Mouse (Mus musculus) layer of hippocampus, adult 8-10 months (tissue): Measurements from ENCODE around the gene Tm7sf2. TPM values are rescaled to one million over a fixed set of nuclear protein-coding genes. Genes with fewer than 3 reads are reported as not detected.
A peak's percentile ranks its signal among the peaks of the same experiment; 100 is the strongest.

Experiments used
- DNase-seq, 2 experiments: peaks; one replicate each; pipeline ENCODE4 v3.0.0; 2022; ENCODE audit warnings: low spot score in 2 of 2
- total RNA-seq, 4 experiments: library from RNA; stranded (reverse); gene quantifications; 2 replicates each; pipeline ENCODE4 v1.2.4; 2022

The Tm7sf2 gene
- 10 to 100 TPM; 21.7 to 30.5 (median 26.6) TPM for total RNA-seq

DNA sequence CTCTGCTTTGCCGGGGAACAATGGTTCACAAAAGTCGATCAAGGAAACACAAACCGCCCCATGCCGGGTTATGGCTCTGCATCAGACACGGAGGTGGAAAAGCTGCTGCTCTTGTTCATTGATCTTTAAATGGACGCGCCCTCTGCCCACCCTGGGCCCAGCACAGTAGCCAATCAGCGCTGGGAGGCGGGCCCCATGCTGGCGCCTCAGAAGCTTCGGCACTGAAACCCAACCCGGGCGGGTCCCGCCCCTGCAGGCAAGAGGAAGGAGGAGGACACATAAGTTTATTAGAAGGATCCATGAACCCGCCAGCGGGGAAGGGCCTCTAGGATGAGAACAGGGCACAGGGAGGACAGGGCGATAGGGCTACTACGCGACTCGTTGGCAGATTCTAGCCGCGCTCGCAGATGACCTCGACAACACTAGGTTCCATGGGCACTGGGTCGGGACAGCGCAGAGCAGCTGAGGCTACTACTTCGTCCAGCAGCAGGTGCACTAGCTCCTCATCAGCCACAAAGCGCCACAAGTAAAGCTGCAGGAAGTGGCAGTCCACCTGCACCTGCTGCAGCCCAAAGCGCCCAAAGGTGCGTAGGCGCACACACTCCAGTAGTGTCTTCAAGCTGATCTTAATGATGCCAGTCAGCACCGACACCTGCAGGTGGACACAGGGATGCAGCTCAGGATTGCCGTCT lies at the start of gene Tm7sf2:
Gene Tm7sf2 (minus strand): TSS at position 650 of the 692 bp plus-strand sequence.
- DNase-seq = peak; percentile 80 to 85

DNA sequence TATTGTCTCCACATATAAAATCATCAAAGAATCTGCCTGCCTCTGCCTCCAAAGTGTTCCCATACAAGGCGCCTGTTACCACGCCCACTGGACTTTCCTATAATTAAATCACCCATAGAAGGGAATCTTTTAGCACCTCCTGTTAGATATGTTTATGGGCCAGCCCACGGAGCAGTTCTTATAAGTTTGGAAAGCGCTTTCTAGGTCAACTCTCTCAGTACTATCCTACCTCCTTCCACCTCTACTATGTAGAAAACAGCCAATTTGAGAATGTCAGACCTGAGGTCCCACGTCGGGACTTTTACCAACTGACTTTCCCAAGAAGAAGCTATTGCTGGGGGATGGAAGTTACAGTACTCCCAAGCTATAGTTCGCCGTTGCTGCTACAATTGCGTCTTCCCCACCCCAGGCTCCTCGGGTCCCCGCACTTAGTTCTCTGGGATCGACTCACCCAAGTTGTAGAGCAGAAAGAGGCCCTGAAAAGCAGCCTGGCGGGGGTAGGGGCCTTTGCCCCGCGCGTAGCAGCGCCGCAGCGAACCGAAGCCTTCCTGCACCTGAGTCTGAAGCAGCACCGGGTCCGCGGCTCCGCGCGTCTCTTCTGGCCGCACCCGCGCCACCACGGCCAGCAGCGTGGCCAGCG lies 49.3 kb upstream of the Tm7sf2 start:
- no peak for DNase-seq

DNA sequence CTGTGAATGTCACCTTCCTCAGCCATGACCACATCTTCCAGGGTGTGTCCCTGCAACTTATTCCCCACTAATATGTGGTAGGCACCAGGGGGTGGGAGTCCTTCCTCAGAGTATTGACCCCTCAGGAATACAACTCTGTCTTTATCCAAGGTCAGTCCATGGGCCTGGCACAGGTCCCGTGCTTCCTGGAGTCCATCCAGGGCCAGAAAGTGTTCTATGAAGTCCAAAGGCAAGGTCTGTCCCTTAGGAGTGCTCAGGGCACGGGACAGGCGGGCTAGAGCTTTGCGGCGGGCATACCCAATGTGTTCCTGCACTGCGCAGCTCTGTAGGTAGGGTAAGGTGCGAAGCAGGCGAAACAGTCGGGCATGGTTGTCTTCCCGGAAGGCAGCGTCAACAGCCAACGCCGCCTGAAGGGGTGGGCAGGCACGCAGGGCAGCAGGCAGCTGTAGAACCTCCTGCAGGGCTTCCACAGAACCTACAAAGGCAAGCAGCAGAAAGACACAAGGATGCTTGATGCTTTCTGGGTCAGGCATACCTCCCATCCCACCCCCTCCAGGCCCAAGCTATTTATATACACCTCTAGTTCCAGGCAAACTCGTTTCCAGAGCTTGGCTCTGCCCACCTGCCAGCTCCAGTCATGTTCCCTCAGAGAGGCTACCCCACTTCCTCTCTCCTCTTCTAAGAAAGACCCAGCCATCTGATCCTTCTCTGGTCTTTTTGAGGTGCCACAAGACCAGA lies 48.1 kb upstream of the Tm7sf2 start:
- DNase-seq = no peak

DNA sequence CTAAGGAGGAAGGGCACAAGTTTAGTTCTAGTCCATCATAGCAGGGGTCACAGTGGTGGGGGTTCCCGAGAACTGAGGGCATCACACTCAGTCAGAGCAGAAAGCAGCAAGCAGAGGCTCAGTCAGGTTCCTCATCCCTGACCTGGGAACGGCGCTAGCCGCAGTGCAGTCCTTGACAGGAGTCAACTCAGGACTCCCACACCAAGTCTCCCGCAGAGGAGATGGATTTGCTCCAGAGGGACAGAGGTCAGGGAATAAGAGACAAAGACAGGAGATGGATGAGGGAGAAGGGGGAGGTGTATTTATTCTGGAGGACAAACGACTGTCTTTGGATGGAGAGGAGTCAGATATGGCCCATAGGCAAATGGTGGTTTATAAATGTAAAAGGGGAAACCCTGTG lies 44.9 kb upstream of the Tm7sf2 start:
- no peak for DNase-seq

DNA sequence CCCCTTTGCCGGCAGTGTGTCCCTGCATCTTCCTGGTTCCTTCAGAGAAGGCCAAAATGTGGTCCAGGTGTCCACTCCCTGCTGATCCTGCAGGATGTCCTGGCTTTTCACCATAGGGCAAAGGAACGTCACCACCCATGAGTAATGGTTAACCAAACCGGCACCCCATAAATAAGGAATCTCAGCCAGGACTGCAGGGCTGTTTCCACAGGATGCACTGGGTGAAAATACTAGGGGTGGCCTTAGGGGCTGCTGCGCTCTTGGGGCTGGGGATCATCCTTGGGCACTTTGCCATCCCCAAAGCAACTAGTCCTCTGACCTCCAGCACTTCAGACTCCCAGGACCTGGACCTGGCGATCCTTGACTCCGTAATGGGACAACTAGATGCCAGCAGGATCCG lies 37.4 kb upstream of the Tm7sf2 start, which contains the start of gene Naaladl1:
Gene Naaladl1 (plus strand): TSS at position 197 of the 400 bp plus-strand sequence.
- no peak for DNase-seq

DNA sequence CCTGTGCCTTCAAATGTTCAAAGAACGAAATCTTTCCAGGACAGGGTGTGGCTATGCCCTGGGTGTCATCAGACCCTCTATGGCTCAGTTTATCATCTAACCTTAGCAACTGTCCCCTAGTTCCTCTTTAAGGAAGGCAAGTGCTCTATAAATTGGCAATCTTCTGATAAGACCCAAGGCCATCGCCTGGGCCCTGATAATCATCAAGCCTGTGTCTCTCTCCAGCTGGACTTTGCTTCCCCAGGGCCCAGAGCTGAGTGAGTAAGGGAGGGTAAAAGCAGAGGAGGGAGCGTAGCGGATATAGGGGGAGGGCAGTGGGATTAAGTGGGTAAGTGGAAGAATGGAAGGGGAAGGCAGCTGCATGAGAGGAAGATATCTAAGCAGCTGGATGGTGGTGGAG lies 36.3 kb upstream of the Tm7sf2 start:
- DNase-seq = no peak

DNA sequence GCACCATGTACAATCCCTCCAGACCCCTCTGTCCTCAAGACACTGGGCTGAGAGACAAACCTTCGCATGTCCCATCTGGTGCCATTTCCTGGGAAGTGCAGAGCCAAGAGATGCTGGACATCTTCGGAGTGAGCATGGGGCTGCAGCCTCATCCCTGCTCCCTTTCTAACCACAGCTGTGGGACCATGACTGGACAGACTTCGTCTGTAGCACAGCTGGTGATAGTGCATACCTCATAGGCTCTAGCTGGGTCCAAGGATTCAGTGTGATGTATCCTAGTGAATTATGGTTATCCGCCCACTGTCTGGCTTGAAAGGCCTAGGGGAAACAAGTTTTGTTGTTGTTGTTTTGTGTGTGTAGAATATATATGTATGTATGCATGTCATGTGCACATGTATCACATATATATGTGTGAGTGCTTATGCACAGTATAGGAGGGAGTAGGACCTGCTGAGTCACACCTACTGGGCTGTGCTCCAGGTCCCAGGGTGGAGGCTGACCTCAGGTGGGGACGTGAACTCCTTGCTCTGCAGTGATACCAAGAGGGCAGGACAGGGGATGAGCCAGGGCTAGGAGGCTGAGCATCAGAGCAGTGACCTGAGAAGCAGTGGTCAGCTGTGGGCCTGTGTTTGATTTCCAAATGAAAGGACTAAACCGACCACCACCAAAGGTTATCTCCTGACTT lies 34.1 kb upstream of the Tm7sf2 start:
- DNase-seq = no peak

DNA sequence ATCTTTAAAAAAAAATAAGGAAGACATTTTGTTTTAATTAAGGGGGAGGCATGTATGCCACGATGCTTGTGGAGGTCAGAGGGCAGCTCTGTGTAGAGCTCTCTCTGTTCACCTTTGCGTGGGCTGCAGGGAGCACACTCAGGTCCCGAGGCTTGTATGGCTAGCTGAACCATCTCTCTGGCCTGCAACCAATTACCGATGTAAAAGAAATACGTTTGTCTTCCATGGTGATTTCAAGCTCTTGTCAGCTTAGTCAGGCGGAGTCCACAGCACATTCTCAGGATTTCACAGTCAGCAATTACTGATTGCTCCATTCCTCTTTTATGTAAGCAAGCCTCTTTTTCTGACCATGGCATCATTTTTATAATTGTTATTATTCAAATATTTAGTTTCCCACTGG lies 33.0 kb upstream of the Tm7sf2 start:
- DNase-seq = no peak

DNA sequence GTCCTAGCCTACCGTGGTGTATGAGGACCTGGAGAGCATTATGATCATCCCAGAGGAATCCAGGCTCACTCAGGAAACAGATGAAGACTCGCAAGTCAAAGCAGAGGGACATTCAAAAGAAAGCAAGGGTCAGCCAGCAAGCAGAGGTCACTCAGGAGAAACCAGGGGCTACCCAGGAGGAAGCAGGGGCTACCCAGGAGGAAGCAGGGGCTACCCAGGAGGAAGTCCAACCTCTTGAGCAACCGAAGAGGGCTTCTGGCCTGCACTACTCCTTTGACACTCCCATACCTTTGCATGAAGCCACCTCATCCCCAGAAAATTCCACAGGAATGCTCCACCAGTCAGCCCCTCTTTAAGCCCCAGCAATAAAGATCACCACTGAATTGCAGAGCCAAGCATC lies 29.7 kb upstream of the Tm7sf2 start:
- DNase-seq = no peak

DNA sequence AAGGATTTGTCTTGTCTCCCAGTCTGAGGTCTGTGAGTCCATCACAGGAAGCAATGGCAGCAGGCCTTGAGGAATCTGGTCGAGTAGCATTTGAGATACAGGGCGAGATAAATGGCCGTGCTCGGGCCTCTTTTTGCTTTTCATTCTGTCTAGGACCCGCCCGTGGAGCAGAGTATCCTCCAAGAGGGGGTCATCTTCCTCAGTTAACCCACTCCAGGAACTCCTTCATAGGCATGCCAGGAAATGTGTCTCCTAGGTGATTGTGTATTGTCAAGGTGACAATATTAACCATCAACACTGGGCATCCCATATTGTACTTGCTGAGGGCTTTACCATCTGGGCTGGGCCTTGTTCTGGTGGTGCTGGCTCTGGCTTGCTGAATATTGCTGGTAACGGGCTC lies 25.9 kb upstream of the Tm7sf2 start, which contains the start of gene AC131692.1:
Gene AC131692.1 (plus strand): TSS at position 301 of the 400 bp plus-strand sequence.
- no peak for DNase-seq

DNA sequence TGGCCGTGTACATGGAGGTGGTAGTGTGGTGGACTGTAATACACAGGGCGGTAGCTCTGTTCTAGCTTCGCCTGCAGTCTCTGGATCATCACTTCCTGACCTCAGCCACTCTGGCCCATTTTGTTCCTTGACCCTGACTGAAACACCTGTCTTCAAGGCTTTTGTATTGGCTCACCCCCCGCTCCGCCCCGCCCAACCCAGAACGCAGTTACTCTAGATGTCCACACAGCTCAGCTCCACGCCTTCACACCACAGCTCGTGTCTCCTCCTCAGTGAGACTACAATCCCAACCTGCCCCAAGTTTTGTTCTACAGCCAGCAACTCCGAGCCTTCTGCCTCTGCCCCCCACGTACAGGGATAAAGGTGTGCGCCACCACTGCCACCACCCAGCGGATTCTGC lies 20.7 kb upstream of the Tm7sf2 start:
- DNase-seq = no peak

DNA sequence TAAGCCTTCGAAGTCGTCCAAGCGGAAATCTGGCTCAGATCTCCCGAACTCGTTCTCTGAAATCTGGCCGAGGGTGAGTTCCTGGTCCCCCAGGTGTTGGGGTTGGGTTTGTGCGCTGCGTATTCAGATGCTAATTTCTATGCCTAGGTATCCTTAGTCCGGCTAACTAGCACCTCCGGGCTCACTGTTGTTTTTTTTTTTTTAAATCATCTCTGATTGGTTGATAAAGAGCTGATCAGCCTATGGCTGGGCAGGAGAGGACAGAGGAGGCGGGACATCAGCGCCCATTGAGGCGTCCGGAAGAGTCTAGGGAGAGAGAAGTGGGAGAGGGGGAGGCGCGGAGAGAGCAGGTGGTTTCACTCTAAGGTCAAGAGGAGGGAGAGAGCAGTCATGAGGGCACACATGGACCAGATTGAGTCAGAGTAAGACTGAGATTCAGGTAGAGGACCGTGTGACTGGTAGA lies 17.3 kb upstream of the Tm7sf2 start:
- DNase-seq = no peak

DNA sequence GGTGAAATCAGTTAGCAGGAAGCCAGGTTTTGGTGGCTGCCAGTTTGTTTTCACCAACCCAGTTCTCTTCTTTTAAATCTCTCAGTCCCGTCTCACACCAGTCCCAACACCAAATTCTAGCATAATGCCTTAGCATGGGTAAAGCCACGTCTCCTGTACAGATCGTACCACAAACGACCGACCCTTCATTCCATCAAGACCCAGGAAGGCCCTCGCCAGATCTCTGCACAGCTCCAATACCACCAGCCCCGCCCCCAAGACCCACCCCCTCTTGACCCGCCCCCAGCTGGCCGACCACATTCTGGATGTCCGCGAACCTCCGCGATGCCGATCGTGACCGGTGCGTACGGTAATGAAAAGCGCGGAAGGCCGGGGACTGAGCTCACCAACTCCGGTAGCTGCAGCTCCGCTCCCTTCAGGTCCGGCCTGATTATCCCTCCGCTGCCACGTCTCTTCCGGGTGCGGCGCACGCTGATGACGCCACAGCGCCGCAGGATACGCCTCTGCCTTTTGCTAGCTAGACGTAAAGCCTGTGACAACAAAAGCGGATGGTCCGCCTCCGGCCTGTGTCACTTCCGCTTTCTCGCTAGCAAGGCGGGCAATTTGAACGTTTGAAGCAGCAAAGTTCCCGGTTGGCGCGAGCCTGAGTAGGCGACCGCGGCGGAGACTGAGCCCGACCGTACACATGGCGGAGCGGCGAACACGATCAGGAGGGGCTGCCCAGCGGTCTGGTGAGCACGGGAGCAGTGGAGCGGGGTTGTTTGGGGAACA lies 16.5 kb upstream of the Tm7sf2 start, which contains the start of the genes Zfpl1 and Cdca5:
Gene Zfpl1 (minus strand): TSS at position 479 of the 771 bp plus-strand sequence.
Gene Cdca5 (plus strand): TSS at position 506 of the 771 bp plus-strand sequence.
- DNase-seq = peak; percentile 96 to 97

DNA sequence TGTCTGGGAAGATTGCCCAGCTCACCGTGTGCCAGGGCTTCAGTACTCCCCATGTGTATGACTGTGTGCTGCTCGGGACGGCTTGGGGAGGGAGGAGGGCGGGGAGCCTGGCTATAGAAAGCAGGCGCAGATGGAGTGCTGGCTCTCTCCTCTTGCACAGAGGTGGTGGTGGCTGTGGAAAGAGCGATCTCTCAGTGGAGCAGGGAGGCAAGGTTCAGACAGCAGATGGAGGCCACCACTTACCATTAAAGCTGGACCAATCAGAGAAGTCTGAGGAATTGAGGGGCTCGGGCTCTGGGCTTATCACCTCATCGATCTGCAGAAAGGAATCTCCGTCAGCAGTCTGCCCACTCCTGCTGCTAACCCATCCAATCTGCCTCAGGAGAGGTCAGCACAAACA lies 14.0 kb upstream of the Tm7sf2 start, which contains the start of gene Gm28374:
Gene Gm28374 (minus strand): TSS at position 101 of the 400 bp plus-strand sequence.
- DNase-seq = no peak

DNA sequence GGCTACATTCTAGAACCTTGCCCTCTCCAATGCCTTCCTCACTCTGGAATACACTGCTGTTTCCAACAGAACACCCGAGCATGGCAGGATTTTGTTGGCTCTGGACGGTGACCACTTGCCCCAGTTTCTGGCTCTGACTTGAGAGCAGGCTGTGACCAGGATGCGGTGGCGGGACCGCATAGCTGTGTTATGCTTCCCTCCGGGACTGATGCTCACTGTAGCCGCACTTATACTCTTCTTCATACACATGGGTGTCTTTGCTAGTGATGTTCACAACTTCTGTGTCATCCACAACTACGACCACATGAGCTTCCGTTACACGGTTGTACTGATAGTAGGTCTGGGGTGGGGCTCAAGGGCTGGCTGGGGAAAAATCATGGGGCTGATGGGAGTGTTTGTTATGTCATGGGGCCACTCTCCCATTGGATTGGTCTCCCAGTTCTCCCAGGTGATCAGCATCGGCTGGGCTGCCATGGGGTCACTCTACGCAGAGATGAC lies 11.9 kb upstream of the Tm7sf2 start, which contains the start of gene Tmem262:
Gene Tmem262 (plus strand): TSS at position 51 of the 498 bp plus-strand sequence.
- DNase-seq = no peak

DNA sequence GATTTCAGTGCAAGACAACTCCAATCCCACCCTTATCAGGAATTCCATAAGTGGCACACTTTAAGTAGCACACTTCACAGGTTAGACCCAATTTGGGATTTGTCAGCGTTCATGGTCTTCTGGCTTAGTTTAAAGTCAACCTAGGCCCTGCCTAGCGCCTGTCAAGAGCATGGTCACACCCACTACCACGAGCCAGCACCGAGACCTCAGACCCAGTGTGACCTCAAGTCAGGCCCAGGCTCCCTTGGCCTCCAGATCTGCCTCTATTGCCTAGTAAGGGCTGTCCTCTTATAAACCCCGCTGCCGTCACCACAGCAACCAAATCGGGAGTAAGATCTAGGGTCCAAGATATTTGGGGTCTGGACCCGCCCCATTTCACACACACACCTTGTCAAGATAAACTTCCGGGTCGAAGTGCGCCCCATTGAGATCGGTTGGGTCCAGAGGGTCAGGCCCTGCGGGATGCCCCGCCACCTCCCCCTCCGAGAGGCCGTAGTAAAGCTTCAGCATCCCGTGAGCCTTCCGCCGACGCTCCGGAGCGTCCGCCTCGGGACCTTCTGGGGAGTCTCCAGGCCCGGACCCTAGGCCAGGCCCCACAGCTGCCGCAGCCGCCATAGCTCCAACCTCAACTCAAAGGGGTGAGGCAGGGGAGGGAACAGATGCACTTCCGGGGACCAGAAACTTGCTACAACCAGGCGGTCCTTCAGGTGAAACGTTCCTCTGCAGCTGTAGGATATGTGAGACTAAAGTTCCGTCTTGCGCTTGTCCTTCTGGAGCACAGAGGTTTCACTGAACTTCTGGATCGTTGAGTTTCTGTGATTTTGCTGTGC lies 8.6 kb upstream of the Tm7sf2 start, which contains the start of gene Vps51:
Gene Vps51 (minus strand): TSS at position 668 of the 830 bp plus-strand sequence.
- peak; percentile 78 to 88 for DNase-seq

DNA sequence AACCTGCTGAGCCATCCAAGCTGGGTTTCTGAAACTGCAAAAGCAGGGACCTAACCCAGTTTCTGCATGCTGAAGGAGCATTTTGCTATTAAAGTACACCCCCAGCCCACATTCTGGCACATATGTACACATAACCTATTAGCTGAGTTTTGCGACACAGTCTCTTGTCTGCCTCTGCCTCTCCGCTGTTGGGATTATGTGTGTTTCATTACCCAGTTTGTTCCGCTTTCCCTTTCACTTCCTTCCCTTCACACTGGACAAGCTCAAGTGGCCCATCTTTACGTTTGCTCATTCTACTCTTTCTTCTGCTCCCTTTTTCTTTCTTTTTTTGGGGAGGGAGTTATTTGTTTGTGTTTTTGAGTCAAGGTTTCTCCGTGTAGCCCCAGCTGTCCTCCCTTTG lies 5.7 kb upstream of the Tm7sf2 start:
- no peak for DNase-seq

DNA sequence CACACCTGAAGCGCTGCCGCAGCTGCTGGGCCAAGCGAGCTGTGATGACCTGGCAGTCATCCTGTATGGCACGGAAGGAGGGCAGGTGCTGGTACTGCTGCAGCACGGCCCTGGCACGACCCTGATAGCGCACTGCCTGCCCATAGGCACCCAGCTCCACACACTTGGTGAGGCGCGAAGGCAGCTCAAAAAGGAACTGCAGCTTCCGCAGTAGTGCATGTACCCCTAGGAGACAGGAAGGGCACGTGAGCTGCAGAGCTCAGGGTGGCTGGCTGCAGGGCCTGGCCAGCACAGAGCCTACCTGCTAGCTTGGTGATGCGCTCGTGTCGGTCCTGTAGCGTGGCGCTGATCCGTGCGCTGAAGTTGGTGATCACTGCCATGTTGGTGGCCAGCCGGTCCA lies 3.1 kb upstream of the Tm7sf2 start:
- no peak for DNase-seq

DNA sequence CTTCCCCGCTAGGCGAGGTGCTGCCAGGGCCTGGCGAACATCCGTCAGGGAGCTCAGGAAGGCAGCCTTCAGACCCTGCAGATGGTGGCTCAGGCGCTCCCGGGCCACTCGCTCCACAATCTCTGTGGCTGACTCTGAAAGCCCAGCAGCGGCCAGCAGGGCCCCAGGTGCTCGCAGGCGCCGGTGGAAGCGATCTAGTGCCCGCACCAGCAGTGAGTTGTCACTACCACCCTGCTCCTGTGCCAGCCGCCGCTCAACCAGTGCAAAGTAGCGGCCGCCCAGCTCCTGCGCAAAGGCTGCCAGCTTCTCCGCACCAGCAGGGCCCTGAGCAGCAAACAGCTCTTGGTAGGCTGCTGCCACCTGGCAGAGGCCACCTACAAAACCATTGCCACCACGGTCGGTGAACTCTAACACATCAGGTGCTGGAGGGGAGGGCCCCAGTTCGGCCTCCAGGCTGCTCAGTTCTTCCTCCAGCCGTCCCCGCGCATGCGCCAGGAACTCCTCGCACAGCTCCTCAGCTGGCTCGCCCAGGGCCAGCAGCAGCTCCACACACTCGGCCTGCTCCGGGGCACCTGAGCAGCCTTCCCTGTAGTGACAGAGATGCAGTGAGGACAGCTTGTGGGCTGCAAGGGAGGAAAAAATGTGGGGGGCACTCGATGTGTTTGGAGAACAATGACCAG lies 2.5 kb upstream of the Tm7sf2 start:
- DNase-seq = no peak
